In genomic region chr17:42943272-42943696, GRCm38 (mm10) we compare ENCODE assay signal across 9 mouse cellular contexts.
DNase-seq lines count a peak whose midpoint lies in the region; ATAC-seq and TF ChIP-seq lines count a peak whose summit lies in the region.
"Had no signal": no experiment of that assay in that cellular context is flagged by ENCODE, and none has a peak within 500 bp of the region (broad histone marks: within the 10 kb centered on the region; RNA-seq: fewer than 3 reads in every experiment).

No protein-coding gene starts in this region.

- no peak overlapping the region for H3ac ChIP-seq in myocyte (ENCODE audit: control insufficient read depth, insufficient read length)

- H3K9ac ChIP-seq in heart, embryonic 16.5 days (ENCODE audit: low read length): no peak overlapping the region
- no peak overlapping the region for H3K9ac ChIP-seq in liver, embryonic 11.5 days (ENCODE audit: low read depth, low read length)
- no peak overlapping the region for H3K9ac ChIP-seq in stomach, embryonic 14.5 days (replicated peaks; ENCODE audit: low read depth, low read length)
- H3K9ac ChIP-seq: embryonic facial prominence, embryonic 12.5 days had no signal

- H3K4me3 ChIP-seq in heart, embryonic 16.5 days (ENCODE audit: low read length): peak overlapping the region; percentile 22; the same call in 1 of the 2 replicates
- no peak overlapping the region for H3K4me3 ChIP-seq in liver, embryonic 11.5 days (ENCODE audit: low read depth, low read length)
- no peak overlapping the region for H3K4me3 ChIP-seq in myocyte
- H3K4me3 ChIP-seq in stomach, embryonic 14.5 days (ENCODE audit: low read depth, low read length): no peak overlapping the region
- H3K4me3 ChIP-seq: embryonic facial prominence, embryonic 12.5 days had no signal

- no peak overlapping the region for H3K27ac ChIP-seq in heart, embryonic 16.5 days (ENCODE audit: low read length)
- H3K27ac ChIP-seq in liver, embryonic 11.5 days (ENCODE audit: low read depth, low read length): no peak overlapping the region
- no peak overlapping the region for H3K27ac ChIP-seq in stomach, embryonic 14.5 days (ENCODE audit: low read length)
- H3K27ac ChIP-seq: embryonic facial prominence, embryonic 12.5 days had no signal

- no peaks in the 10 kb centered on the region for H3K36me3 ChIP-seq in heart, embryonic 16.5 days (ENCODE audit: control insufficient read depth, insufficient read depth)
- no peaks in the 10 kb centered on the region for H3K36me3 ChIP-seq in liver, embryonic 11.5 days (ENCODE audit: control insufficient read depth, insufficient read depth, low read length)
- no peaks in the 10 kb centered on the region for H3K36me3 ChIP-seq in myocyte (ENCODE audit: control insufficient read depth, insufficient read depth)
- H3K36me3 ChIP-seq in stomach, embryonic 14.5 days (ENCODE audit: control insufficient read depth, insufficient read depth, low read length): no peaks in the 10 kb centered on the region
- H3K36me3 ChIP-seq: embryonic facial prominence, embryonic 12.5 days had no signal

- no peaks in the 10 kb centered on the region for H3K9me3 ChIP-seq in heart, embryonic 16.5 days (replicated peaks; ENCODE audit: control insufficient read depth, low read length)
- H3K9me3 ChIP-seq in liver, embryonic 11.5 days (ENCODE audit: control insufficient read depth, low read length): no peaks in the 10 kb centered on the region
- H3K9me3 ChIP-seq in stomach, embryonic 14.5 days (ENCODE audit: control insufficient read depth, low read depth, low read length): no peaks in the 10 kb centered on the region
- H3K9me3 ChIP-seq: embryonic facial prominence, embryonic 12.5 days had no signal

- H3K4me2 ChIP-seq in heart, embryonic 16.5 days (ENCODE audit: low read depth, low read length): peak overlapping the region; percentile 58
- H3K4me2 ChIP-seq in liver, embryonic 11.5 days: no peak overlapping the region
- H3K4me2 ChIP-seq in myocyte (ENCODE audit: low read depth): peak overlapping the region; percentile 63
- no peak overlapping the region for H3K4me2 ChIP-seq in stomach, embryonic 14.5 days (replicated peaks; ENCODE audit: low read depth, low read length)
- H3K4me2 ChIP-seq: embryonic facial prominence, embryonic 12.5 days had no signal

- no peaks in the 10 kb centered on the region for H3K79me2 ChIP-seq in myocyte (ENCODE audit: control insufficient read depth, insufficient read depth)

- H3K27me3 ChIP-seq in heart, embryonic 16.5 days (ENCODE audit: control insufficient read depth, insufficient read depth, low read length): no peaks in the 10 kb centered on the region
- H3K27me3 ChIP-seq in liver, embryonic 11.5 days (replicated peaks; ENCODE audit: control insufficient read depth, insufficient read depth, low read length): no peaks in the 10 kb centered on the region
- H3K27me3 ChIP-seq in myocyte (ENCODE audit: control insufficient read depth, insufficient read depth, insufficient read length): no peaks in the 10 kb centered on the region
- no peaks in the 10 kb centered on the region for H3K27me3 ChIP-seq in stomach, embryonic 14.5 days (ENCODE audit: control insufficient read depth, insufficient read depth, low read length)
- H3K27me3 ChIP-seq: embryonic facial prominence, embryonic 12.5 days had no signal

- H3K4me1 ChIP-seq in heart, embryonic 16.5 days (ENCODE audit: control insufficient read depth, insufficient read depth, low read length): peaks cover 4% of the 10 kb centered on the region; the same call in 1 of the 2 replicates
- no peaks in the 10 kb centered on the region for H3K4me1 ChIP-seq in liver, embryonic 11.5 days (replicated peaks; ENCODE audit: control insufficient read depth, insufficient read depth, low read length)
- H3K4me1 ChIP-seq in stomach, embryonic 14.5 days (ENCODE audit: control insufficient read depth, insufficient read depth, low read length): no peaks in the 10 kb centered on the region
- H3K4me1 ChIP-seq: embryonic facial prominence, embryonic 12.5 days had no signal

- DNase-seq in CD4-positive, CD25-positive, alpha-beta regulatory T cell, adult 2 months (ENCODE audit: low read depth, low spot score): peak; percentile 88
- peak; percentile 60 for DNase-seq in brain, embryonic 18.5 days (ENCODE audit: low read depth, low spot score)
- DNase-seq in fibroblast of lung, adult 2 months (ENCODE audit: low read depth): peak; percentile 75
- peak; percentile 87 for DNase-seq in kidney, postnatal 14 days
- DNase-seq in liver, embryonic 11.5 days (ENCODE audit: low spot score): peak; percentile 45

- 8% methylated on average over 9 of the region's 9 CpGs for WGBS in heart, embryonic 16.5 days
- WGBS in liver, embryonic 11.5 days: 9% methylated on average over 9 of the region's 9 CpGs
- WGBS in stomach, embryonic 14.5 days: 5% methylated on average over 9 of the region's 9 CpGs

- TF ChIP-seq POLR2A in myocyte (IDR thresholded peaks at IDR 0.05; ENCODE audit: insufficient read length, low read depth): no peak

- peak; percentile 63 for ATAC-seq in heart, embryonic 16.5 days (replicated peaks; ENCODE audit: extremely low read depth, insufficient read depth, low FRiP score)
- no peak; the same call in 1 of the 2 replicates for ATAC-seq in liver, embryonic 11.5 days (replicated peaks; ENCODE audit: low FRiP score)
- ATAC-seq in stomach, embryonic 14.5 days (ENCODE audit: insufficient number of reproducible peaks, insufficient read depth, low FRiP score, low read depth): peak; percentile 66; the same call in 1 of the 2 replicates

TF ChIP-seq in myocyte, 11 proteins besides CTCF, POLR2A, EP300 and RAD21:
- TF ChIP-seq MAX (IDR thresholded peaks at IDR 0.05; ENCODE audit: low read depth) (no peak), TCF12 (IDR thresholded peaks at IDR 0.05; ENCODE audit: insufficient read depth, poor library complexity, severe bottlenecking) (no peak), CEBPB (IDR thresholded peaks at IDR 0.05; ENCODE audit: insufficient read depth, poor library complexity, severe bottlenecking) (no peak), E2F4 (IDR thresholded peaks at IDR 0.05; ENCODE audit: insufficient read depth) (no peak), MYOD1 (IDR thresholded peaks at IDR 0.05; ENCODE audit: control insufficient read depth in 1 of 3, insufficient read length in 2 of 3, low read depth in 2 of 3) (no peak), POLR2AphosphoS2 (IDR thresholded peaks at IDR 0.05; ENCODE audit: insufficient read length, low read depth) (no peak), TCF3 (IDR thresholded peaks at IDR 0.05; ENCODE audit: insufficient read length, low read depth) (no peak), REST (IDR thresholded peaks at IDR 0.05; ENCODE audit: insufficient read depth, insufficient read length) (no peak), SRF (IDR thresholded peaks at IDR 0.05; ENCODE audit: control insufficient read depth, insufficient read length, low read depth) (no peak)

Comparison
In these comparisons a context has a peak if more than half of its experiments do, and no peak if none do; other contexts are left out.
1. H3K4me2 ChIP-seq: peak in heart, embryonic 16.5 days (single experiment) and myocyte (single experiment); none in liver, embryonic 11.5 days (single experiment) and stomach, embryonic 14.5 days (single experiment).
2. Peak in every context shown above with its lines, with median percentiles within 50 percentile points of each other: DNase-seq.